Mouse (Mus musculus) R1 (cell line): ENCODE data around the gene Rassf8.

Source experiments
- DNase-seq: peaks from one replicate; pipeline ENCODE4 v3.0.0-alpha.2; 2018; ENCODE audit warnings: low read depth, low spot score

Rassf8 gene

GRCm38 (mm10) chr6:145861462-145862227 is 115.1 kb downstream of the Rassf8 start:
- DNase-seq, result no peak

- DNase-seq, result peak; percentile 15
These were observed 115.8 kb downstream of the Rassf8 start for GRCm38 (mm10) chr6:145862321-145862720.

GRCm38 (mm10) chr6:145862739-145863064 is 116.2 kb downstream of the Rassf8 start:
- DNase-seq, result no peak

GRCm38 (mm10) chr6:145863065-145863971 is 116.8 kb downstream of the Rassf8 start:
- peak; percentile 68 for DNase-seq

- no peak for DNase-seq
These were observed 117.6 kb downstream of the Rassf8 start for GRCm38 (mm10) chr6:145864171-145864570.

GRCm38 (mm10) chr6:145865289-145865885 is 118.8 kb downstream of the Rassf8 start, which contains the start of gene Bhlhe41:
Gene Bhlhe41, minus strand, starts transcription at chr6:145865558.
- peak; percentile 49 for DNase-seq

- peak; percentile 63 for DNase-seq
These were observed 119.6 kb downstream of the Rassf8 start for GRCm38 (mm10) chr6:145865886-145866851.

- no peak for DNase-seq
These were observed 120.6 kb downstream of the Rassf8 start for GRCm38 (mm10) chr6:145867111-145867510.
